ENCODE assay signal across 8 mouse cellular contexts in genomic region chr17:72522381-72522780, GRCm38 (mm10).
A peak's percentile ranks its signal among the peaks of the same experiment; 100 is the strongest.
DNase-seq lines count a peak whose midpoint lies in the region; ATAC-seq and TF ChIP-seq lines count a peak whose summit lies in the region.

No protein-coding gene starts in this region.

- H3K27ac ChIP-seq in cerebellum, adult 2 months (ENCODE audit: insufficient read depth, low read length): no peak overlapping the region
- no peak overlapping the region for H3K27ac ChIP-seq in kidney, postnatal 0 days
- H3K27ac ChIP-seq in limb, embryonic 14.5 days (replicated peaks; ENCODE audit: low read depth, low read length): no peak overlapping the region

- TF ChIP-seq CTCF in cerebellum, adult 2 months (IDR thresholded peaks at IDR 0.05; ENCODE audit: borderline replicate concordance, insufficient read depth, low read depth, low read length): peak; percentile 77; the same call in 1 of the 2 replicates
- TF ChIP-seq CTCF in kidney, postnatal 0 days (IDR thresholded peaks at IDR 0.05; ENCODE audit: low read depth): peak; percentile 75

- ATAC-seq in kidney, postnatal 0 days (replicated peaks; ENCODE audit: low FRiP score, low read depth): no peak
- no peak for ATAC-seq in limb, embryonic 14.5 days (ENCODE audit: low FRiP score, low read depth)

- H3K9ac ChIP-seq in kidney, postnatal 0 days (ENCODE audit: low read depth, low read length): no peak overlapping the region
- H3K9ac ChIP-seq in limb, embryonic 14.5 days (ENCODE audit: low read depth, low read length, severe bottlenecking): no peak overlapping the region

- no peak overlapping the region for H3K4me3 ChIP-seq in cerebellum, adult 2 months (replicated peaks; ENCODE audit: insufficient read depth, low read depth, low read length)
- no peak overlapping the region for H3K4me3 ChIP-seq in kidney, postnatal 0 days (replicated peaks; ENCODE audit: low read depth, low read length)
- no peak overlapping the region for H3K4me3 ChIP-seq in limb, embryonic 14.5 days (replicated peaks; ENCODE audit: low read length)

- no peaks in the 10 kb centered on the region for H3K36me3 ChIP-seq in kidney, postnatal 0 days (ENCODE audit: insufficient read depth, low read length)
- H3K36me3 ChIP-seq in limb, embryonic 14.5 days (ENCODE audit: control insufficient read depth, insufficient read depth, low read length): no peaks in the 10 kb centered on the region

- no peaks in the 10 kb centered on the region for H3K27me3 ChIP-seq in cerebellum, adult 2 months (ENCODE audit: control insufficient read depth, insufficient read depth, low read length)
- no peaks in the 10 kb centered on the region for H3K27me3 ChIP-seq in kidney, postnatal 0 days (ENCODE audit: insufficient read depth, low read length)
- no peaks in the 10 kb centered on the region for H3K27me3 ChIP-seq in limb, embryonic 14.5 days (ENCODE audit: control insufficient read depth, insufficient read depth, low read length)

- H3K9me3 ChIP-seq in kidney, postnatal 0 days (replicated peaks; ENCODE audit: low read length): no peaks in the 10 kb centered on the region
- no peaks in the 10 kb centered on the region for H3K9me3 ChIP-seq in limb, embryonic 14.5 days (ENCODE audit: control insufficient read depth, low read length)

- DNase-seq in urinary bladder, postnatal 25 days (ENCODE audit: low spot score): peak; percentile 20
- DNase-seq in urinary bladder, adult 2 months (ENCODE audit: low spot score): no peak
- DNase-seq in cerebellum, adult 2 months: peak; percentile 74 to 79
- DNase-seq in frontal cortex, postnatal 10 days (ENCODE audit: low spot score in 2 of 2): peak; percentile 33 to 67
- peak; percentile 69 for DNase-seq in kidney, postnatal 0 days (ENCODE audit: low spot score)
- DNase-seq in limb, embryonic 14.5 days (ENCODE audit: low spot score): peak; percentile 6
- DNase-seq in retina, embryonic 14.5 days (ENCODE audit: low spot score): peak; percentile 81
- no peak for DNase-seq in spleen, adult 12 weeks (ENCODE audit: low spot score)

- peaks cover 8% of the 10 kb centered on the region; the same call in 1 of the 2 replicates for H3K4me1 ChIP-seq in cerebellum, adult 2 months (ENCODE audit: control insufficient read depth, insufficient read depth, low read length)
- H3K4me1 ChIP-seq in kidney, postnatal 0 days (replicated peaks; ENCODE audit: insufficient read depth, low read length): no peaks in the 10 kb centered on the region
- no peaks in the 10 kb centered on the region for H3K4me1 ChIP-seq in limb, embryonic 14.5 days (ENCODE audit: control insufficient read depth, insufficient read depth, low read length)

- no peak overlapping the region for H3K4me2 ChIP-seq in kidney, postnatal 0 days (ENCODE audit: low read length)
- no peak overlapping the region for H3K4me2 ChIP-seq in limb, embryonic 14.5 days (replicated peaks; ENCODE audit: low read depth, low read length, severe bottlenecking)

- WGBS in cerebellum, adult 2 months: 0% methylated on average over 4 of the region's 4 CpGs
- WGBS in kidney, postnatal 0 days: 10% methylated on average over 4 of the region's 4 CpGs
- whole genome bisulfite sequencing in limb, embryonic 14.5 days: 11% methylated on average over 4 of the region's 4 CpGs

- TF ChIP-seq POLR2A in cerebellum, adult 2 months (IDR thresholded peaks at IDR 0.05; ENCODE audit: borderline replicate concordance, insufficient read depth, low read length): no peak
- TF ChIP-seq POLR2A in limb, embryonic 14.5 days (IDR thresholded peaks at IDR 0.05; ENCODE audit: borderline replicate concordance, extremely low read depth, insufficient read depth, insufficient read length): no peak

Comparison
In these comparisons a context has a peak if more than half of its experiments do, and no peak if none do; other contexts are left out.
1. DNase-seq: peak in urinary bladder, postnatal 25 days (single experiment), cerebellum, adult 2 months (2 of 2), frontal cortex, postnatal 10 days (2 of 2), kidney, postnatal 0 days (single experiment), limb, embryonic 14.5 days (single experiment) and retina, embryonic 14.5 days (single experiment); none in urinary bladder, adult 2 months (single experiment) and spleen, adult 12 weeks (single experiment).